Mouse (Mus musculus): Measurements from ENCODE around the gene Rbm20.
"Not testable (repeated sequence)": the region's sequence is repeated elsewhere in the genome, so short reads cannot be mapped to it uniquely, and the experiment has no call there.

Gene Rbm20

GRCm38 (mm10) chr19:53676718-53677634 lies at the start of gene Rbm20:
TSS of gene Rbm20 (plus strand) at chr19:53677306.
- no peak for DNase-seq (ENCODE audit: extremely low spot score, low read depth, low spot score)

GRCm38 (mm10) chr19:53638041-53638440 lies 39.1 kb upstream of the Rbm20 start:
- DNase-seq (ENCODE audit: extremely low spot score, low read depth, low spot score) = no peak

- DNase-seq (ENCODE audit: extremely low spot score, low read depth, low spot score) = no peak
Observed at GRCm38 (mm10) chr19:53638727-53639126, 38.4 kb upstream of the Rbm20 start.

- no peak for DNase-seq (ENCODE audit: extremely low spot score, low read depth, low spot score)
Observed at GRCm38 (mm10) chr19:53644020-53644595, 33.0 kb upstream of the Rbm20 start.

GRCm38 (mm10) chr19:53647301-53647700 lies 29.8 kb upstream of the Rbm20 start:
- DNase-seq (ENCODE audit: extremely low spot score, low read depth, low spot score) = no peak

GRCm38 (mm10) chr19:53648056-53648455 lies 29.1 kb upstream of the Rbm20 start:
- DNase-seq (ENCODE audit: extremely low spot score, low read depth, low spot score) = no peak

GRCm38 (mm10) chr19:53648802-53649236 lies 28.3 kb upstream of the Rbm20 start:
- peak; percentile 88 for DNase-seq (ENCODE audit: extremely low spot score, low read depth, low spot score)

- DNase-seq (ENCODE audit: extremely low spot score, low read depth, low spot score) = no peak
Observed at GRCm38 (mm10) chr19:53649361-53649760, 27.7 kb upstream of the Rbm20 start.

GRCm38 (mm10) chr19:53649802-53650201 lies 27.3 kb upstream of the Rbm20 start:
- no peak for DNase-seq (ENCODE audit: extremely low spot score, low read depth, low spot score)

- DNase-seq (ENCODE audit: extremely low spot score, low read depth, low spot score) = no peak
Observed at GRCm38 (mm10) chr19:53650921-53651320, 26.2 kb upstream of the Rbm20 start.

- no peak for DNase-seq (ENCODE audit: extremely low spot score, low read depth, low spot score)
Observed at GRCm38 (mm10) chr19:53652267-53652666, 24.8 kb upstream of the Rbm20 start.

- DNase-seq (ENCODE audit: extremely low spot score, low read depth, low spot score) = peak; percentile 50
Observed at GRCm38 (mm10) chr19:53653624-53654467, 23.3 kb upstream of the Rbm20 start.

- DNase-seq (ENCODE audit: extremely low spot score, low read depth, low spot score) = not testable (repeated sequence)
Observed at GRCm38 (mm10) chr19:53656443-53656842, 20.7 kb upstream of the Rbm20 start.

- no peak for DNase-seq (ENCODE audit: extremely low spot score, low read depth, low spot score)
Observed at GRCm38 (mm10) chr19:53657437-53657836, 19.7 kb upstream of the Rbm20 start.

GRCm38 (mm10) chr19:53660722-53661420 lies 16.2 kb upstream of the Rbm20 start:
- DNase-seq (ENCODE audit: extremely low spot score, low read depth, low spot score) = no peak

- DNase-seq (ENCODE audit: extremely low spot score, low read depth, low spot score) = no peak
Observed at GRCm38 (mm10) chr19:53661938-53662722, 15.0 kb upstream of the Rbm20 start.

GRCm38 (mm10) chr19:53664831-53665230 lies 12.3 kb upstream of the Rbm20 start:
- no peak for DNase-seq (ENCODE audit: extremely low spot score, low read depth, low spot score)

GRCm38 (mm10) chr19:53665391-53665790 lies 11.7 kb upstream of the Rbm20 start:
- no peak for DNase-seq (ENCODE audit: extremely low spot score, low read depth, low spot score)

- no peak for DNase-seq (ENCODE audit: extremely low spot score, low read depth, low spot score)
Observed at GRCm38 (mm10) chr19:53666708-53667107, 10.4 kb upstream of the Rbm20 start.

- DNase-seq (ENCODE audit: extremely low spot score, low read depth, low spot score) = no peak
Observed at GRCm38 (mm10) chr19:53668821-53669220, 8.3 kb upstream of the Rbm20 start.

Data from hindlimb bud, embryonic 11.5 days (tissue).